Mouse (Mus musculus) hematopoietic stem cell, adult 5-6 weeks (primary cell): ENCODE measurements around the gene Pex6. TPM values are rescaled to one million over a fixed set of nuclear protein-coding genes. Genes with fewer than 3 reads are reported as not detected.

Experiments used
- ATAC-seq, 2 experiments: fragments of 125-278 bp in 1 of 2; replicated peaks in 1 of 2; 2 replicates each; pipeline ENCODE4 v1.8.0; 2016 to 2017; ENCODE audit warnings: inconsistent platforms in 2 of 2, mild to moderate bottlenecking in 2 of 2, moderate number of reproducible peaks in 2 of 2, low read depth in 1 of 2, moderate TSS enrichment in 1 of 2; ENCODE audit not compliant: low FRiP score in 2 of 2, poor library complexity in 2 of 2, severe bottlenecking in 2 of 2, insufficient read depth in 1 of 2, low TSS enrichment in 1 of 2
- total RNA-seq: library from RNA; stranded (forward); fragments of 172-1452, 232-1000 nt; gene quantifications from 2 replicates; pipeline ENCODE4 v1.2.3, GENCODE M21; 2017

Gene Pex6
- total RNA-seq, result 16.1 and 16.2 TPM in 2 replicates

DNA sequence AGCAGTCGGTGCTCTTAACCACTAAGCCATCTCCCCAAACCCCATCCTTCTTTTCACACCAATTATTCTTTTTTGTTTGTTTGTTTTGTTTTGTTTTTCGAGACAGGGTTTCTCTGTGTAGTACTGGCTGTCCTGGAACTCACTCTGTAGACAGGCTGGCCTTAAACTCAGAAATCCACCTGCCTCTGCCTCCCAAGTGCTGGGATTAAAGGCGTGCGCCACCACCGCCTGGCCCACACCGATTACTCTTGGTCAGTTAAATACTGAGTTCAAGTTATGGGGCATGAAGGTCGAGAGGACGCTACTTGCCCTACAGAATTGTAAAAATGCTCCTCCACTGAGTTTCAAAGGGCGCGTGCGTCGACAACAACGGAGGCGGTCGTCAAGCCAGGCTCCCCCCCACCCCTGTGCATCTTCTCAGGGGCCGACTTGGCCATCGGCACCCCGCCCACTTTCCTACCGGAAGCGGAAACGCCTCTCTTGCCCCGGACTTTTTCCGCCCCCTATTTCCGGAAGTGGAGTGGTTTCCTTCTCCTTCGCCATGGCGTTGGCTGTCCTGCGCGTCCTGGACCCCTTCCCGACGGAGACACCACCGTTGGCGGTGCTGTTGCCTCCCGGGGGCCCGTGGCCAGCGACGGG is at the start of gene Pex6:
Gene Pex6 (plus strand): TSS at position 505 of the 639 bp plus-strand sequence.
- peak; percentile 84 to 90 for ATAC-seq

DNA sequence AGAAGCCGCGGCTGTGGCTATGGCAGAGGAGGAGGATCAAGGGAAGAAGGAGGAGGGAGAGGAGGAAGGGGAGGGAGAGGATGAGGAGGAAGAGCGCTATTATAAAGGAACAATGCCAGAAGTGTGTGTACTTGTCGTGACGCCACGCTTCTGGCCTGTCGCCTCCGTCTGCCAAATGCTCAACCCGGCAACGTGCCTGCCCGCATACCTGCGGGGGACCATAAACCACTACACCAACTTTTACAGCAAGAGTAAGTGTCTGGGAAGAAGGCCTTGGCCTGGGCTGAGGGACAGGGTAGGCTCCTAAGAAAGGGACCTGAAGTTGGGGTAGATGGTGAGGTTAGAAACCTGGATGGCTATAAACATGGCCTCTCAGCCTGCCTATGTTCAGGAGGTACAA is 49.3 kb upstream of the Pex6 start:
- no peak for ATAC-seq

DNA sequence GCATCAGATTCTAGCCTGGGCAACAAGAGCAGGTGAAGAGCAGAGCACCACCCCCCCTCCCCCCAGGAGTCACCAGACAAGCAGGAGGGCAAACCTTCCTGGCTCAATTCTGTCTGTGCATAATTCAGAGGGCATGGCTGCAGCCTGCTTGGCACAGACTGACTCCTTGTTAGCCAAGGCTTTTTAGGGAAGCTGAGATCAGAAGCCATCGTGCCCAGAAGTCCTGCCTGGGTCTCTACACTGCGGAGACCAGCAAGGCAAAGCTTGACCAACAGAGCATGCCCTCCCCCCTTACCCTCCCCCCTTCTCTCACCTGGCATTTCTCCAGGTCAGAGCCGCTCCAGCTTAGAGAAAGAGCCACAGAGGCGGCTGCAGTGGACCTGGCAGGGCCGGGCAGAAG is 48.5 kb upstream of the Pex6 start:
- ATAC-seq, result no peak

DNA sequence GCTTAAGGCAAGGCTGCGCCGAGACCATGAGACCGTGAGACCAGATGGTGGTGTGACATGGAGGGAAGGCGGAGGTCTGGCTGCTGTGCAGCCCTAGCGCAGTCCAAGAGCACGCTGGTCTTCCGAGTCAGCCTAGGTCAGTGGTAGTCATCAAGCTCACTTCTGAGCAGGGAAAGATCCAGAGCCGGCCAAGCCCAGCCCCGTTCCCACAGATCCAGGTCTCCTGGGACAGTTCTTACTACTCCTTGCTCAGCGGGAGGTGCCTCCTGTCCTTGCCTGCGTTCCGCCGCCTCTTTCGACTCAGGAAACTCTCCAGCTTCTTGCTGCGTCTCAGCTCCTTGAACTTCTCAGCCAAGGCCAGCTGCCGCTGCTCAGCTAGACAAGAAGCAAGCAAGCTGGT is 43.6 kb upstream of the Pex6 start:
- ATAC-seq, result no peak

DNA sequence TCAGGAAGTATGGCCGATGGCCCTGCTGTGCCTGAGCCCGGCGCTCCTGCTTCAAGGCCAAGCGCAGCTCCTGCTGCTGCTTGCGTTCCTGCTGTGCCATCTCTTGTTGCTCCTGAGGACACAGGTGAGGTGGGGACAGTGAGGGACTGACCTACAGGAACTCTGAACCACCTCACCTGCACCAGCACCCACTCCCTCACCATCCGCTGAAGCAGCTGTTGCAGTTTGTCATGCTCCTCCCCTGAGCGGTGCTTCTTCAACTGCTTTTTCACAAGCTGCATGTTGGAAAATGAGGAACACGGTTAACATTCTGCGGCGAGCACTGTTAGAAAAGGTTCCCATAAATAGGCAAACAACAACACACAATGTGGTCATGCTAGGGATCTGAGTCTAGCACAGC is 41.4 kb upstream of the Pex6 start:
- ATAC-seq, result no peak

DNA sequence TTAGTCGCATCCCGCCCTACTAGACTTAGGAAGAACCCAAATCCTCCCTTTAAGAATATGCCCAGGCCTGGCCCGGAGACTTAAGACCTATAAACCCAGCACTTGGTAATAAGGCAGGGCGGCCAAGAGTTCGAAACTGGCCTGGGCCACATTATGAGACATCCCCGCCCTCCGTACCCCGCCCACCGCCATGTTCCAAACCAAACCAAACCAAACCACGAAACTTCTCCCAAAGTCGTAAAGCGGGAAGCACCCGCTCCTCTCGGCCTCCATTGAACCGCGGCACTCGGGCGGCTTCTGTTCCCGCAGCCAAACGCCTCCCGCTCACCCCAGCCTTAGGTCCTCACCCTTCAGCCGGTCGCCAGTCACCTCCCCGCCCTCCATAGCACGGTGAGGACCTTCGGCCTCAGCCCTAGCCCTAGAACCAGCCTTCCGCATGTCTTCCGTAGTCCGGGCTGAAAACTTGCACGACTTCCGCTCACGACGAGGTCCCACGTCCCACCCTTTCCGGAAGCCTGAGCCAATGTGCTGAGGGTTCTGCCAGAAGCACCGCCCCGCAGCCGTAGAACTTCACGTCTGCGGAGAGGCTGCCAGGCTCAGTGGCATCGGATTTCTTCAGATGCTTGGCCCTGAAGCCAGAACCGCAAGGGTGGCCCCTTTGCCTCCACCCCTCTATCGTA is 37.3 kb upstream of the Pex6 start, which contains the start of gene Rrp36:
Gene Rrp36 (minus strand): TSS at position 503 of the 680 bp plus-strand sequence.
- ATAC-seq, result peak; percentile 99

DNA sequence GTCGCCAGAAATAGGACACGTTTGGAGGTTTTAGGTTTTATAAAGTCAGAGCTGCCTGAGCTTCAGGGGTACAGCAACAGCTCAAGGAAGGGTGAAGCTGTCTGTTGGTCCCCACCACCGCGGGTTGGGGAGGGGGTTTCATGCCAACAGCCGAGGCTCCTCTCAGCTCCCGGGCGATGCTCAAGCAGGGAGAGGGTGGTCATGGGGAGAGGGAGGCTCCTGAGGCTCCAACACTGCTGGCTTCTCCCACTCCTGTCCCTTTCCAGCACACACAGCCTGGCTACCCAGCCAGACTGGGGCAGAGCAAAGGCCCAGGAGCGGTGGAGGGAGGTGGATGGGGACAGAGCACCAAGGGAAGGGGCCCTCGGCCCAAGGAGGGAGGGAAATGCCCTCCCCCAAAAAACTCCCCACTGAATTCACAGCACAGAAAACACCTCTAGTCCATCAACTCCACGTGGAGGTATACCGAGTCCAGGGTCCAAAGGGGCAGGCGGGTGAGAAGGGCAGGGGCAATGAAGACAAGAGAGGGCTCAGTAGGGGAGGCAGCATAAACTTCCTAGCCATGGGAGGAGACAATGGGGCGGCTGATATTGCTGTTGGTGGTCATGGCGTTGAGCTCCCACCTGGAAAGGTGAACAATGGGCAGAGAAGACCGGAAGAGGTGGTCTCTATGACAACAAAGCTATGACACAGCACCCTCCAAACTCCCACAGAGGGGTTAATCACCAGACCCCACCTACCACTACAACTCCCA is 36.6 kb upstream of the Pex6 start:
- ATAC-seq, result no peak

DNA sequence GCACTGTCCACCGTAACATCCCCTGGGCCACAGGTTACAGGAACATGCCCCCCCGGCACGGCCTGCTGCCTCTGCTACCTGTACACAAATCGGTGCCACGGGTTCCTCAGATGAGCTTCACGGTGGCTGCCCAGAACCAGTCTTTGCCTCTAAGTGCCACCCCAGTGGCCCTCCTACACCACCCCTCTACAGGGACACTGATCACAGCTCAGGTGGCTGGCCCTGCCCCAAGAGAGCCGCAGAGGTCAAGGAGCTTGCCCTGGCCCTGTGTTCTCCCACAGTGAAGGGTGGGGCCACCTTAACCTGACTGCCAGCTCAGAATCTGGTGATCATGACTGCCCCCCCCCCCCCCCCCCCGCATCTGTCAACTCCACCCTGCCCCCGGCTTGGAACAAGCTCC is 32.8 kb upstream of the Pex6 start, which contains the start of gene Mea1:
Gene Mea1 (plus strand): TSS at position 378 of the 400 bp plus-strand sequence.
- ATAC-seq, result no peak

DNA sequence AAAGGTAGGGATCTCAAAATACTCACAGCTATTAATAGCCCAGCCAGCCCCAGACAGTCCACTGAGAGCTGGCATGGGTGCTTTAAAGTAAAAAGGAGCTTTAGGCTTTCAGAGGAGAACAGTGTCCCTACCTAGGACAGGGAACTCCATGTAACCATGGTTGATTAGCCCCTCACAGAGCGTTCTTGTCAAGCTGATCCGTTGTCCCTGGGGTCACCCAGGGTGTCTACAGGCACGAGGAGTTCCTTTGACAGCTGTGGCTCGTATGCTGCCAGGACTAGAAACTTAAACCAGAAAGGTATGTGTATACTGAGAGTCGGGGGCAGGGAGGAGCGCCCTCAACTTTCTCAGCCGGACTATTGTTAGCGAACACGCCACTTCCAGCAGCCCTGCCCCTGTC is 32.4 kb upstream of the Pex6 start:
- ATAC-seq, result no peak

DNA sequence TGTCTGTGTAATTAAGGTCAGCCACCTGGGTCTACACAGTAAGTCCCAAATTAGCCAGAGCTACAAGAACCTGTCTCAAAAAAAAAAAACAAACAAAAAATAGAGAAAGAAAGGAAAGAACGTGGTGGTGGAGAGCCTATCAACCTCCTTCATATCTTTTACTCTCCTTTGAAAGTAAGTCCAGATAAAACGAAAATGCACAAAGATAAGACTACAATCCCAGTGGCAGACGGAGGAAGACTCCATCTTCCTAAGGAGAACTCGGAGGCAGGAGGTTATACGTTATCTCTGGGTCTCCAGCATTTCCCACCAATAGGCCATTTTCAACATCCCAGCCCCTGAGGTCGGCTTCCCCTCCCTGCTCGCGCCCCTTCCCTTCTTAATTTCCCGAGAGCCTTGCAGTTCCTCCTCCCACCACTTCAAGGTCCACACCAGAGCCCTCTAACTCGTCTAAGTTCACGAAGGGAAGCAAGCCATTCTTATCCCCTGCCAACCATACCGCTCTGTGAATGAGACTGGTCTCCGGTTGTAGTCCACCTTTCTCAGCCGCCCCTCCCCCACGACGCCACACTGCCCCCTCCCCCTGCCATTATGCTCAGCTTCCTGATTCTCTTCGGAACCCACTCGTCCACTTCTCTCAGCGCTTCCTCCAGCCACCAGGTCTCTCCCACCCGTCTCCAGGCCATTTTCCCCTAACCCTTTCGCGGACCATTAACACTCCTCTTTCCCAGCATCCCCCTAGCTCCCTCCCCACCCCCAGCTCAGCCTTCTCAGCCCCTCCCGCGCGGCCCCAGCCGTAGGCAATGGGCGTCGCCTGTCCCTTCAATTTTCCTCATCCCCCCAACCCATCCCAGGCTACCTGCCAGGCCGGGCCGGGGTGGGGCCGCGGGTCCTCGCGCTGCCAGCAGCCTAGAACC is 31.2 kb upstream of the Pex6 start:
- ATAC-seq, result peak in 1 of 2 experiments; percentile 41; a peak in 2 of 4 replicates

DNA sequence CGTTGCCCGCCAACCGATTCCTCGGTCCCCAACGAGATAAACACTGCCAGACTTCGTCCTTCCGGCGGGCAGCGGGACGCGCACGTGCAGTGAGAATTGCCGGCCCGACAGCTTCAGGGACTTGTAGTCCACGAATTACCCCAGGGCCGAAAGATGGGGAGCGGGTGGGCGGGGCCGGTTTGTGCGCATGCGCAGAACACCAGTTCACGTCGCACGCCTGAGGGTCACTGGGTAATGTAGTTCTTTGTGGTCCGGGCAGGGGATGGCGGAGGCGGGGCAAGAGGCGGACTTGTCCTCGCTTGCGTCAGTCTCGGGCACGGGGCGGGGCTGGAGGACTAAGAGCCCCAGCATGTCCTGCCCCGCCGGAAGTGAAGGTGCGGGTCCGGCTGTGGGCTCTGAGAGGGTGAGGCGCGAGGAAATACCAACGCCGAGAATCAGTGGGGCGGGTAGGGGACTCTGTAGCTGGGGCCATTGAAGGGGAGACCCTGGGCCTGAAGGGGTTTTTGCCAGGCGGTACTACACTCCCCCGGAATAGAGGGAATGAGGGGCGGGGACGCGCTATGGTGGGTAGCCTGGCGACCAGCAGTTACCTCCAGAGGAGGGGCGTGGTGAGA is 30.4 kb upstream of the Pex6 start, which contains the start of gene Klhdc3:
Gene Klhdc3 (minus strand): TSS at position 155 of the 614 bp plus-strand sequence.
- peak; percentile 95 to 98 for ATAC-seq

DNA sequence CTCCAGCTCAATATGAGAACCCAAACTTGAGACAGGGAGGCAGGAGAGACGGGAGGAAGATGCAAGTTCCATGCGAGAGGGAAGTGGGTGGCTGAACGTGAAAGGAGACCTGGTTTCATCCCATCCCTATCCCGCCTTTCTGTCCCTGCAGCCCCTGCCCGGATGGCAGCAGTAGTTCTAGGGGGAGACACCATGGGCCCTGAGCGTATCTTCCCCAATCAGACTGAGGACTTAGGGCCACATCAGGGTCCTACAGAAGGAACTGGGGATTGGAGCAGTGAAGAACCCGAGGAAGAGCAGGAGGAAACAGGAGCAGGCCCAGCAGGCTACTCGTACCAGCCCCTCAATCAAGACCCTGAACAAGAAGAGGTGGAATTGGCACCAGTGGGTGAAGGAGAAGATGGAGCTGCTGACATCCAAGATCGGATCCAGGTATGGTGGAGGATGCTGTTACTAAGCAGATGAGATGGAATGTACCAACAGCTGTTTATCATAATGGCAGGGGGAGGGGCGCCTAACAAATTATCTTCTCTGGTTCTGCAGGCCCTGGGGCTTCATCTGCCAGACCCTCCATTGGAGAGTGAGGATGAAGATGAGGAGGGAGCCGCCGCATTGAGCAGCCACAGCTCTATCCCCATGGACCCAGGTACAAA is 29.7 kb upstream of the Pex6 start:
- ATAC-seq, result no peak

DNA sequence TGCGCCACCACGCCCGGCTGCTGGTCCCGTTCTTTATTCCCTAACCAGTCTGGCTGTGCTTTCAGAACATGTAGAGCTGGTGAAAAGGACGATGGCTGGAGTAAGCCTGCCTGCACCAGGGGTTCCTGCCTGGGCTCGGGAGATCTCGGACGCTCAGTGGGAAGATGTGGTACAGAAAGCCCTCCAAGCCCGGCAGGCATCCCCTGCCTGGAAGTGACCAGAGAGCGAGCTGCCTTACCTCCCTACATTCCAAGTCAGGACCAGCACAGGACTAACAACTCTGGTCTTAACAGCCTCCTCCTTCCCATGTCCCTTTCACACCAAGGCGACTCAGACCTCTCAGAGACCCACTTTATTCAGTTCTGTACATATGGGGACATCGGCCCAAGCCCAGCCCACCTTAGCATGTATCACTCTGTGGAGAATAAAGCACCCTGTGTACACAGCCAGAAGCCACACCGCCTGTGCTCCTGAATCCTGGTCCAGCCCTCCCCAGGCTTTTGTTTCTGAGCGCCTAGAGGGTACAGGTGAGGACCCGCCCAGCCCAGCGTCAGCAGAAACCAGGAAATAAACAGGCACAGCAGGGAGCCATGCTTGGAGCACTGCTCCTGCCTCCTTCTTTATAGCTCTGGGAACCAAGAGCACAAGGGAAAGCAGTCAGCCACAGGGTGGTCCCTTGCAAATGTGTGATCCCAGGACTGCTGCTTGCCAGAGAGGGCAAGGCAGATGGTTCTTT is 28.4 kb upstream of the Pex6 start:
- no peak for ATAC-seq

DNA sequence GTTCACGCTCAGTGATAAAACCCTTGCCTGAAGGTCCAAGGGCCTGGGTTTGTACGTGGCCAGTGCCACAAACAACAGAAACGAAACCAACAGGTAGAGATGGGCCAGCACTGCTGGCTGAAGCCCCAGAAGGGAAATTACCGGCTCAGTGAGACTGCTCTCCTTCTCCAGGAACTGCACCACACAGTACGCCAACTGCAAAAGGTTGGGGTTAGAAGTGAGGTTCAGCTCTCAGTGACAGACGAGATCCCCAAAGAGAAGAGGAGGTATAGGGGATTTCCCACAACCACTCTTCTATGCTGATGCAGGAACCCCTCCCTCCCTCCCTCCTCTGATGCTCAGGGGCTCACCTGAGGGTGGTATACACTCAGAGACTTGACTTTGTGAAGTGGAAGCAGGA is 25.4 kb upstream of the Pex6 start:
- ATAC-seq, result no peak

DNA sequence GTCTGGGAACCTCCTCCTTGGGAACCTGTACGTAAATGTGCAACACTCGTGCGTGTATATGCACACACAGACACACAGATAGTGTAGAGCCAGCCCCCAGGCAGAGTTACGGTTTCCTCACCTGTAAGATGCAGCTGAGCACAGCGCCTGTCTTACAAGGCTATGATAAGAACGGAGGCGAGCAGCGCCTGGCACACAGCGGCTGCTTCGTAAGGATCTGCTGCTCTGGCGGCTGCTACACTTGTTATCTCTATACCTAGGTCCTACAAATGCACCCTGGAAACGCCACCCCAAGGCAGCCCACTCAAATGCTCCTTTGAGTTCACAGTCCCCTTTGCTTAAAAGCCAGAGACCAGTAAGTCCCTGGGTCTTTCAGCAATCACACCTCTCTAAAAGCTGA is 20.6 kb upstream of the Pex6 start:
- no peak for ATAC-seq

DNA sequence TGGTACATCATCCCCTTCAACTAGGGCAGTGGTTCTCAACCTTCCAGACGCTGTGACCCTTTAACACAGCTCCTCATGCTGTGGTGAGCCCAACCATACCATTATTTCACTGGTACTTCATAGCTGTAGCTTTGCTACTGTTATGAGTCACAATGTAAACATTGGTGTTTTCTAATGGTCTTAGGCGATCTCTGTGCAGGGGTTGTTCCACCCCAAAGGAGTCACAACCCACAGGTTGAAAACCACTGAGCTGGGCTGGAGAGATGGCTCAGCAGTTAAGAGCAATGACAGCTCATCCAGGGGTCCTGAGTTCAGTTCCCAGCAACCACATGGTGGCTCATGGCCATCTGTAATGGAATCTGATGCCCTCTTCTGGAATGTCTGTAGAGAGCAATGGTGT is 19.9 kb upstream of the Pex6 start:
- no peak for ATAC-seq
